Mouse (Mus musculus): ENCODE data around the gene Mast3. TPM values are rescaled to one million over a fixed set of nuclear protein-coding genes. Genes with fewer than 3 reads are reported as not detected.
"Not testable (repeated sequence)": the region's sequence is repeated elsewhere in the genome, so short reads cannot be mapped to it uniquely, and the experiment has no call there.

Gene Mast3
- polyA plus RNA-seq, 1 experiment from 2014 or later, result 8.5 TPM

DNA sequence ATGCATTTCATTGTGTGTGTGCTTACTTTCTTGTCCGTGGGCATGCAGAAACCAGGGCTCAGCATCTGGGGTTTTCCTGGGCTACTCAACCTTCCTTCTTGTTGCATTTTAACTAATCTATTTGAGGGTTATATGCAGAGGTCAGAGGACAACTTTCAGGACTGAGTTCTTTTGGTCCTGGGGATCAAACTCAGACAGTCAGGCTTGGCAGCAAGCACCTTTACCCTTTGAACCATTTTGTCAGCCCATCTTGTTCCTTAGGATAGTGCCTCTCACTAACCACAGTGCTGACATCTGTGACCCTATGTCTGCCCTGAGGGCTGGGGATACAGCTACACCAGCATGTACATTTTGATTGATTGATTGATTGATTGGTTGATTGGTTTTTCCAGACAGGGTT lies 22.9 kb upstream of the Mast3 start:
- WGBS (ENCODE audit: insufficient replicate concordance), result 79% methylated on average over 1 of the region's 1 CpGs
- no peaks in the 10 kb centered on the region for H3K4me1 ChIP-seq (ENCODE audit: control insufficient read depth, insufficient read depth, low read length)

DNA sequence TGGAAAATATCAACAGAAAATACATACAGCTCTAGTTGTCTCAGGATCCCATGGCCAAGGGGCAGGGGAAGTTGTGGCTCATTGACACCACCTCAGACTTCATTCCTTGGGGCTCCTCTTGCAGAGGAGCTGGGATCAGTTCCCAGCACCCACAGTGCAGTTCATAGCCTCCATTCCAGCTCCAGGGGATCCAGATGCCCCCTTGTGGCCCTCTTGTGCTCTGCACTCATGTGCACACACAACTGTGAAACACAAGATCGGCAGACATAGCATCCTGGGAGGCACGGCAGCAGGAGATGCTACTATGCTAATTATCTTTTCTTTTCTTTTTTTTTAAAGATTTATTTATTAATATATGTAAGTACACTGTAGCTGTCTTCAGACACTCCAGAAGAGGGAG lies 22.2 kb upstream of the Mast3 start:
- H3K4me2 ChIP-seq, result no peak overlapping the region
- no peak overlapping the region for H3K4me3 ChIP-seq (ENCODE audit: low read depth, low read length)
- H3K4me1 ChIP-seq (ENCODE audit: control insufficient read depth, insufficient read depth, low read length), result no peaks in the 10 kb centered on the region
- 95% methylated on average over 2 of the region's 2 CpGs for WGBS (ENCODE audit: insufficient replicate concordance)
- H3K9ac ChIP-seq (ENCODE audit: low read depth, low read length), result no peak overlapping the region
- H3K36me3 ChIP-seq (ENCODE audit: control insufficient read depth, insufficient read depth, low read length), result no peaks in the 10 kb centered on the region
- peaks cover 3% of the 10 kb centered on the region; the same call in 1 of the 2 replicates for H3K9me3 ChIP-seq (replicated peaks; ENCODE audit: control insufficient read depth, low read length)
- H3K27me3 ChIP-seq (ENCODE audit: control insufficient read depth, insufficient read depth, low read length), result no peaks in the 10 kb centered on the region
- no peak overlapping the region for H3K27ac ChIP-seq (ENCODE audit: low read depth, low read length)
- ATAC-seq (replicated peaks; ENCODE audit: insufficient number of reproducible peaks, low FRiP score, low TSS enrichment), result no peak

More for the DNA sequence above, 22.9 kb upstream of the Mast3 start:
- Histone ChIP-seq H3K27ac (ENCODE audit: low read depth, low read length) (no peak overlapping the region), H3K4me3 (ENCODE audit: low read depth, low read length) (no peak overlapping the region), H3K9ac (ENCODE audit: low read depth, low read length) (no peak overlapping the region), H3K9me3 (replicated peaks; ENCODE audit: control insufficient read depth, low read length) (peaks cover 3% of the 10 kb centered on the region; the same call in 1 of the 2 replicates), H3K27me3 (ENCODE audit: control insufficient read depth, insufficient read depth, low read length) (no peaks in the 10 kb centered on the region), H3K4me2 (no peak overlapping the region), H3K36me3 (ENCODE audit: control insufficient read depth, insufficient read depth, low read length) (no peaks in the 10 kb centered on the region)
- no peak for ATAC-seq (replicated peaks; ENCODE audit: insufficient number of reproducible peaks, low FRiP score, low TSS enrichment)

DNA sequence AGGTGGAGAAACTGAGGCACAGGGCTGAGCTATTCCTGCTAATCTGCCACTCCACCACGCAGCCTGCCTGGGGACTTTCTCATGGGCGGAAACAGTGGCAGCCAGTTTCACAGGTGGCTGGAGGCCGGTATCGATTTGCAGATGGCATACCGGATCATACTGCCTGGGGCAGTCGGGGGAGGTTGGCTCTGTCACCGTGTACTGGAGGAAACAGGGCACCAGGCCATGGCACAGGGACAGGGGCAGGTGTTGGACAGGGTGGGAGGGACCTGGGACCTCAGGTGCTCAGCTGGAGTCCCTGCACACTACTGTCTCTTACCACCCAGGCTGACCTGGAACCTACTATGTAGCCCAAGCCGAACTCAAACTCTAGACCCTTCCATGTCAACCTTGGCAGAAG lies 21.0 kb upstream of the Mast3 start:
- ATAC-seq (replicated peaks; ENCODE audit: insufficient number of reproducible peaks, low FRiP score, low TSS enrichment), result no peak

DNA sequence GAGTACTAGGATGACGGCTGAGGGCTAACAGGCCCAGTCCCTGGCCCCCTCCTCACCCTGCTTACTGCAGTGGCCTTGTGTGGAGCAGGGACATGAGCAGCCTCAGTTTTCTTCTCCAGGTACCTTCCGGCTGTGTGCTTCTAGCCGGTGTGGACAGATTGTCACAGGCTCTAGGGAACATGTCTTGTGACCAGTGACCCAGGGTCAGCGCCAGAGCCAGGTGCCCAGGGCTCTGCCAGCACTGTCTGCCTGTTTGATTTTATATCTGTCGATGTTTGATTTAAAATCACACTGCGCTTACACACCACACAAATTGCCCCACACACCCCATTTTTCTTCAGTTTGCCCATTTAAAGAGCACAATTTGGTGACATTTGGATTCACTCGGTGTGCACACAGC lies 18.9 kb upstream of the Mast3 start:
- Histone ChIP-seq H3K4me1 (ENCODE audit: control insufficient read depth, insufficient read depth, low read length) (peaks cover 8% of the 10 kb centered on the region), H3K9ac (ENCODE audit: low read depth, low read length) (no peak overlapping the region), H3K27me3 (ENCODE audit: control insufficient read depth, insufficient read depth, low read length) (peaks cover 18% of the 10 kb centered on the region), H3K36me3 (ENCODE audit: control insufficient read depth, insufficient read depth, low read length) (no peaks in the 10 kb centered on the region), H3K4me3 (ENCODE audit: low read depth, low read length) (no peak overlapping the region), H3K4me2 (no peak overlapping the region), H3K27ac (ENCODE audit: low read depth, low read length) (no peak overlapping the region), H3K9me3 (replicated peaks; ENCODE audit: control insufficient read depth, low read length) (peaks cover 7% of the 10 kb centered on the region; the same call in 1 of the 2 replicates)
- WGBS (ENCODE audit: insufficient replicate concordance), result 78% methylated on average over 7 of the region's 7 CpGs
- ATAC-seq (replicated peaks; ENCODE audit: insufficient number of reproducible peaks, low FRiP score, low TSS enrichment), result no peak

More for the DNA sequence above, 21.0 kb upstream of the Mast3 start:
- no peak overlapping the region for H3K4me3 ChIP-seq (ENCODE audit: low read depth, low read length)
- H3K9ac ChIP-seq (ENCODE audit: low read depth, low read length), result no peak overlapping the region
- H3K27ac ChIP-seq (ENCODE audit: low read depth, low read length), result no peak overlapping the region
- no peaks in the 10 kb centered on the region for H3K36me3 ChIP-seq (ENCODE audit: control insufficient read depth, insufficient read depth, low read length)
- H3K27me3 ChIP-seq (ENCODE audit: control insufficient read depth, insufficient read depth, low read length), result peaks cover 6% of the 10 kb centered on the region
- H3K9me3 ChIP-seq (replicated peaks; ENCODE audit: control insufficient read depth, low read length), result peaks cover 3% of the 10 kb centered on the region; the same call in 1 of the 2 replicates
- WGBS (ENCODE audit: insufficient replicate concordance), result 75% methylated on average over 8 of the region's 8 CpGs
- no peak overlapping the region for H3K4me2 ChIP-seq
- H3K4me1 ChIP-seq (ENCODE audit: control insufficient read depth, insufficient read depth, low read length), result peaks cover 2% of the 10 kb centered on the region

DNA sequence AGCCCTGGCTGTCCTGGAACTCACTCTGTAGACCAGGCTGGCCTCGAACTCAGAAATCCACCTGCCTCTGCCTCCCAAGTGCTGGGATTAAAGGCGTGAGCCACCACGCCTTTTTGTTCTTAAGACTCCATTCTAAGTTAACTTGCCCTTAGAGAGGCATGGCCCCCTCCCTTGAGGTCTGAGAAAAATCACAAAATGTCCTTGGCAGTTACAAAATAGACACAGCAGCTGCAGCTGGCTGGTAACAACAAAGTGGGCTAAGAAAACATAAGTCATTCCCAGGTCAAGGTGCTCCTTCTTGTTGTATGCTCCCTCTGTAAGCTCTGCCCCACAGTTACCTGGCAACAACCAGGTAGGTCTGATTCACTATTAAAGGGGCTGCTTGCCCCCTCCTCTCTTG lies 17.7 kb upstream of the Mast3 start:
- ATAC-seq (replicated peaks; ENCODE audit: insufficient number of reproducible peaks, low FRiP score, low TSS enrichment); H3K27ac ChIP-seq (ENCODE audit: low read depth, low read length); H3K4me2 ChIP-seq; H3K4me3 ChIP-seq (ENCODE audit: low read depth, low read length); H3K36me3 ChIP-seq (ENCODE audit: control insufficient read depth, insufficient read depth, low read length); H3K4me1 ChIP-seq (ENCODE audit: control insufficient read depth, insufficient read depth, low read length); H3K9ac ChIP-seq (ENCODE audit: low read depth, low read length): not testable (repeated sequence)
- Histone ChIP-seq H3K9me3 (replicated peaks; ENCODE audit: control insufficient read depth, low read length) (peaks cover 10% of the 10 kb centered on the region), H3K27me3 (ENCODE audit: control insufficient read depth, insufficient read depth, low read length) (peaks cover 22% of the 10 kb centered on the region)
- WGBS (ENCODE audit: insufficient replicate concordance), result 70% methylated on average over 3 of the region's 3 CpGs

DNA sequence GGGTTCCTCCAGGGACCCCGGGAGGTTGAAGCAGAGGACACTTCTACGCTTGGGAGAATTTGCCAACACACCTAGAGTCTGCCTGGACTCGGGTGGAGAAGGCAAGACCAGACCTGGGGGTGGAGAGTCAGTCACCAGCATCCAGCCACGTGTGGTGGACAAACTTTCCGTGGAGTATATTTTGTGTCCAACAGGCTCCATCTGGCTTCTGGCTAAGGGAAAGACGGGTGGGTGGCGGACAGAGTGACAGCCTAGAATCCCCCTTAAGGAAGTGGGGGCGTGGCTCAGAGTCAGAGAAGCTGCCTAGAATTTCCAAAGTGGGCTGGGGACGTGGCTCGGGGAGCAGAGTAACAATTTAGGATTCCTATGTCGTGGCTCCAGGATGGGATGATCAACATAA lies 17.1 kb upstream of the Mast3 start:
- ATAC-seq (replicated peaks; ENCODE audit: insufficient number of reproducible peaks, low FRiP score, low TSS enrichment), result no peak
- Histone ChIP-seq H3K4me1 (ENCODE audit: control insufficient read depth, insufficient read depth, low read length) (peaks cover 8% of the 10 kb centered on the region), H3K36me3 (ENCODE audit: control insufficient read depth, insufficient read depth, low read length) (no peaks in the 10 kb centered on the region), H3K9ac (ENCODE audit: low read depth, low read length) (no peak overlapping the region), H3K27ac (ENCODE audit: low read depth, low read length) (no peak overlapping the region), H3K9me3 (replicated peaks; ENCODE audit: control insufficient read depth, low read length) (peaks cover 9% of the 10 kb centered on the region), H3K4me2 (no peak overlapping the region), H3K4me3 (ENCODE audit: low read depth, low read length) (no peak overlapping the region), H3K27me3 (ENCODE audit: control insufficient read depth, insufficient read depth, low read length) (peaks cover 25% of the 10 kb centered on the region)
- WGBS (ENCODE audit: insufficient replicate concordance), result 41% methylated on average over 11 of the region's 11 CpGs

DNA sequence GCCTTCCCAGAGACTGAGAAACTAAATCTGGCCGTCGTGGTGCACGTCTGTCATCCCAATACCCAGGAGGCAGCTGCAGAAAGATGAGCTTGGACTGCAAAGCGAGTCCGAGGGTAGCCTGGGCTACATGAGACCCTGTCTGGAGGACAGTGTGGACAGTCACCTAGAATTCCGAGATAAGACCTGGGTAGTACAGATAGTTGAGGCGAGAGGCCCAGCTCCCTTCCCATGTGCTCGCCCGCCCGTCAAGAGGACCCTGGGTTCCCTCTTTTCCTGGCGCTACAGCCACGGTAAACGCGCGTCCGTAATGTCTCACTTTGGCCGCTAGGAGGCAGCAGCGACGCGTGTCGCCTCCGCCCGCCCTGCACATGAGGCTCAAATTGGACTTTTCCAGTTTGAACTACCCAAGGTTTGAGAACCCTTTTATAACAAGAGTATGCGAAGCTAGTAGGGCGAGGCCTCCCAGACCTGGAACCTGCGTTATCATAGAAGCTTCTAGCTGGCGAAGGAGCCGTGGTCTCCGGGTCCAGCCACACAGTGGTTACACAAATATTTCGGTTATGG lies 16.6 kb upstream of the Mast3 start:
- Histone ChIP-seq H3K4me2 (no peak overlapping the region), H3K9me3 (replicated peaks; ENCODE audit: control insufficient read depth, low read length) (peaks cover 7% of the 10 kb centered on the region), H3K27me3 (ENCODE audit: control insufficient read depth, insufficient read depth, low read length) (peaks cover 30% of the 10 kb centered on the region), H3K4me1 (ENCODE audit: control insufficient read depth, insufficient read depth, low read length) (peaks cover 12% of the 10 kb centered on the region), H3K9ac (ENCODE audit: low read depth, low read length) (no peak overlapping the region), H3K4me3 (ENCODE audit: low read depth, low read length) (no peak overlapping the region), H3K27ac (ENCODE audit: low read depth, low read length) (no peak overlapping the region), H3K36me3 (ENCODE audit: control insufficient read depth, insufficient read depth, low read length) (no peaks in the 10 kb centered on the region)
- WGBS (ENCODE audit: insufficient replicate concordance), result 16% methylated on average over 30 of the region's 30 CpGs
- 0 out of 2 replicates have a peak, but pooled peaks have one; percentile 8 for ATAC-seq (replicated peaks; ENCODE audit: insufficient number of reproducible peaks, low FRiP score, low TSS enrichment)

DNA sequence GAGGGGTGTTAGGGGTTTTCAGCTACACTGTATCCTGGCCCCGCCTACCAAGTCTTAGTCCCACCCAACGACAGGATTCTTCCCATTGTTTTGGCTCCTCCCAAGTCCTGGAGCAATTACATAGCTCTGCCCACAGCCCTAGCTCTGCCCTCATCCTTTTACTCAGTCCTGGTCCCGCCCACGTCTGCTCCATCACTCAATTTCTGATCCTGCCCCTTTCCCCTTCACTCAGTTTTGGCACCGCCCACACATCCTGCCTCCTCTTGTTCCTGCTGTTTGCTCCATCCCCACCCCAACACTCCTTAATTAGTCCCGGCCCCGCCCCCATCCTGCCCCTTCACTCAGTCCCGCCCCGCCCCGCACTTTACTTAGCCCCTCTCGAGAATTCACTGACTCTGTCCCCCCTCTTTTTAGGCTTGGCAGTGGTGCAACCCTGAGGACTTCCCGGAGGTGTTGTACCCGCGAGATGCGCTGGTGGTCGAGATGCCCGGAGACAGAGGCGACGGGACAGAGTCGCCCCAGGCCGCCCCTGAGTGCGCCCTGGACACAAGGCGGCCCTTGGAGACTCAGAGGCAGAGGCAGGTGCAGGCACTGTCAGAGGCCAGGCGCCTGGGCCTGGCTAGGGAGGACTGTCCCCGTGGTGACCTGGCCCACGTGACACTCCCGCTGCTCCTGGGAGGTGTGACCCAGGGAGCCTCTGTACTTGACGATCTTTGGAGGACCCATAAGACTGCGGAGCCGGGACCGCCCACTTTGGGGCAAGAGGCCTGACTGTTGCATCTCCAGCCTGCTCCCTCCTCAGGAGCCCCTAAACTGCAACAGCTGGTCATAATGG lies 15.5 kb upstream of the Mast3 start:
- peak overlapping the region; percentile 42 for H3K4me2 ChIP-seq
- H3K9ac ChIP-seq (ENCODE audit: low read depth, low read length), result 0 out of 2 replicates have a peak overlapping the region, but pooled peaks have one; percentile 22
- no peak overlapping the region for H3K27ac ChIP-seq (ENCODE audit: low read depth, low read length)
- peaks cover 12% of the 10 kb centered on the region for H3K4me1 ChIP-seq (ENCODE audit: control insufficient read depth, insufficient read depth, low read length)
- H3K9me3 ChIP-seq (replicated peaks; ENCODE audit: control insufficient read depth, low read length), result peaks cover 7% of the 10 kb centered on the region
- H3K36me3 ChIP-seq (ENCODE audit: control insufficient read depth, insufficient read depth, low read length), result no peaks in the 10 kb centered on the region
- 4% methylated on average over 31 of the region's 31 CpGs for WGBS (ENCODE audit: insufficient replicate concordance)
- 0 out of 2 replicates have a peak overlapping the region, but pooled peaks have one; percentile 12 for H3K4me3 ChIP-seq (ENCODE audit: low read depth, low read length)
- peak; percentile 67; the same call in 1 of the 2 replicates for ATAC-seq (replicated peaks; ENCODE audit: insufficient number of reproducible peaks, low FRiP score, low TSS enrichment)
- peaks cover 40% of the 10 kb centered on the region for H3K27me3 ChIP-seq (ENCODE audit: control insufficient read depth, insufficient read depth, low read length)
